Mouse (Mus musculus): ENCODE measurements around the gene Dusp10.

Gene Dusp10

GRCm38 (mm10) chr1:184013106-184013505, at the start of gene Dusp10:
Dusp10 (plus strand) TSS chr1:184013302.
- in situ Hi-C loops (cut with MboI): no loop called here

GRCm38 (mm10) chr1:183965341-183965740, 47.8 kb upstream of the Dusp10 start:
- in situ Hi-C loops (cut with MboI): no loop called here

- in situ Hi-C loops (cut with MboI): no loop called here
Measured at GRCm38 (mm10) chr1:183969265-183969664, 43.8 kb upstream of the Dusp10 start.

DNA sequence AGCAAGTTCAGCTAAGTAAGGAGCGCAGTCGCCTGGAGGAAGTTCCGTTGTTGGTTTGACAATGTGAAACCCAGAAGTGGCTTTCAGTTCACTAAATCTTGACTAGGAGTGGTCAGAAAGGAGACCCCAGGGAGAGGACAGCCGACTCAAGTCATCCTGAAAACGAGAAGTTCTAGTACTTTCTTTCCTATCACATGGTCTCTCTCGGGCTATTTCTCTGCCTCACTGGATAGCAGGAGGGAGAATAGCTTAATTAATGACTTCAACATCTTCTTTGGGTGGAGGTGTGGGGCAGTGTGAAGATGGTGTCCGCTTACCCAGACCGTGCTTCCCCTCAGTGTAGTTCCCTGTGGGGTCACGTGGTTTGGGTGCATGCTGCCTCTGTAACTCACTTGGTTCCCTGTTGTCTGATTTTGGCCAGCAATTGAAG, 33.3 kb upstream of the Dusp10 start:
- in situ Hi-C loops (cut with MboI): no loop called here

DNA sequence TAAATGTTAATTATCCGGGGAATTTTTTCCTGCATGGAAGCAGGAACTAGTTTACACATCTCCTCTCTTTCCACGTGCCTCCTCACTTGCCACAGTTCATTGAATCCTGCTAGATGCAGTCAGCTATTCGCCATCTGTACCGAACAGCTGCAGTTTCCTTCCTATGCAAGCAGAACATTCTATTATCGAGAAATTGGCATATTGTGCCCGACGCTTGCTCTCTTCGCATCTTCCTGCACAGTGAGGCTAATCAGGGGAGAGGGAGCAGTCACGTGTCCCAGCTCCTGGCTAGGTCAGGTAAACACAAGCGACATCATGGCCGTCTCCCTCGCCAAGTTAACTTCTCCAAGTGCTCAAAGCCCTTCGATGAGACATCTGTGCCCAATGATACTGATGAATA, 31.0 kb upstream of the Dusp10 start:
- in situ Hi-C loops (cut with MboI): no loop called here

DNA sequence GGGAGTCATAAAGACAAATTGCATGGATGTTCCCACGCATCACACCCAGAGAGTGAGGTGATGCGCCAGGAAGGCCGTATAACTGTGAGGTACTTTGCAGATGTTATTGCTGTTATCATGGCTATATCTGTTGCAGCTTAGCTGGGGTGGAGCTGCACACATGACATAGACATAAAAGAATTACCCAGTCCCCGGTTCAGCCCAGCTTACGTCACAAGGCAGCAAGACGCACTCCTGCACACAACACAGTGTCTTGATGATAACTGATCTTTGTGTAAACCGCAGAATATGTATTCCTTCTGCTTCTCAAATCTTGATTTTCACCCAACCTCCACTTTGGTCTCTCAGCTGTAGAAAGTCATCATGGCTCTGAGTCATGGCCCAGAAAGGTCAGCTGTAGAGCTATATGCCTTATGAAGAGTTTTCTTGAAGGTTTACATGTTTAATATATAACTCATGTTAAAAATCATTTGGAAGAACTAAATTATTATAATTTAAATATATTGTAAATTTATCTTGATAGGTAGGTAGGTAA, 25.3 kb upstream of the Dusp10 start:
- in situ Hi-C loops (cut with MboI): no loop called here

- in situ Hi-C loops (cut with MboI): no loop called here
Measured at GRCm38 (mm10) chr1:183991921-183992320, 21.2 kb upstream of the Dusp10 start.

DNA sequence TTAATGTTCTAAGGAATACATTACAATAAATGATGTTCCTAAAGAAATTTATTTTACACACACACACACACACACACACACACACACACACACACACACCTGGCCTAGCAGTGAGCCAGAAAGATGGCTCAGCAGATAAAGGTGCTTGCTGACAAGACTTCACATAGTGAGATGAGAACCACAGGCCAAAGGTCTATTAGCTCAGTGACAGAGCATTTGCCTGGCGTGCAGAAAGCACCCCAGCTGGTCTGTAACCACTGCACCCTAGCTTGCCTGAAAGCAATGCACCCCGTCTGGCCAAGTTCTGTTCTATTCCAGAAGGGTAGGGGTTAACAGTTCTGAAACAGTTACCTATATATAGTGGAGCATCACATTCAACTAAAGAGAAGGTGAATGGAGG, 15.9 kb upstream of the Dusp10 start:
- in situ Hi-C loops (cut with MboI): no loop called here

- in situ Hi-C loops (cut with MboI): no loop called here
Measured at GRCm38 (mm10) chr1:184002470-184002869, 10.6 kb upstream of the Dusp10 start.

- in situ Hi-C loops (cut with MboI): no loop called here
Measured at GRCm38 (mm10) chr1:184004311-184004710, 8.8 kb upstream of the Dusp10 start.

DNA sequence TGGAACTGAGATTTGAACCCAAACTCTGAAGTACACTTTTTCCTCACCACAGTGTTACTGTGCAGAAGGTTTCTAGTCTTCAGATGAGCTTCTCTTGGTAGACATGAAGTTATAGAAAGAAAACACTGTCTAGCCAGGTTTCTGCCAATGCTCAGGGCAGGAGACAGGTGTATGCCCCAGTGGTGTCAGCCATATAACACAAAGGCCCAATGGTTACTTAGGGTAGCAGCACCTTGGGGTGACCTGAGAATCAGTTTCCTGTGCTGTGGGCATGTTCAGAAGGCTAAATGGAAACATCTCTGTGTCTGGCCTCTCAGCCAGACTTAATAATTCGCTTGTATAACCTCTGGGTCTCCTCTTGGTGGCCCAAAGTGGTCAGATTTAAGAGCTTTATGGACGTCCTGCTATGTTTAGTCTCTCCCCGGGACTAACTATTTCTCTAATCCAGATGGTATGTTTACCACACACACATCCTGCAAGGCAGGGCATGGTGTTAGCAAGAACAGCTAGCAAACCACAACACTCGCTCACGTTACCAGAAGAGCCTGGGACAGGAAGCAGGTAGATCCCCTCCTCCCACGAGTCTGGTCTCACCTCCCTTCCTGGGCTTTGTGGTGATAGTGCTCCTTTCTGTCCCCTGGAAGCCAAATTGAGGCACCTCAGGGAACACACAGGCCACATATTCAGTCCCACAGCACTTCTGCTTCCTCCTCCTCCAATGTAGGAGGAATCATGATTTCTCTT, 7.6 kb upstream of the Dusp10 start:
- in situ Hi-C loops (cut with MboI): no loop called here

DNA sequence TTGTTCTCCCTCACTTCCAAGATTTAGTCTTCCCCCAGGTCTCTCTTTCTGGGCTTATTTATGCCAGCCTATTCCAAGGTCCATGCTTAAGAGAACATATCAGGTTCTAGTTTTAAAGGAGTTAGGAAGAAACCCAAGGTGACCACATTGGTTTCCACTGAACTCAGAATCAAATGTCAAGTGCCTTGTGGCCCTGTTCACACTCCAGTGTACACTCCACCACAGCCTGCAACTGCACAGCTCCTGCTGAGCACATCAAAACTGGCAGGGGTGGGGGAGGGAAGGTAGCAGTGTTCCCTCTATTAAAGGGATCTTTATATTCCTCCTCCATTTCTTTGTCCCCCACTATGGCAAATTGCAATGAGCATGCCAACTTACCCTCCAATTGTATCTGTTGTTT, 7.0 kb upstream of the Dusp10 start:
- in situ Hi-C loops (cut with MboI): no loop called here

- in situ Hi-C loops (cut with MboI): no loop called here
Measured at GRCm38 (mm10) chr1:184011311-184011710, 1.8 kb upstream of the Dusp10 start.

DNA sequence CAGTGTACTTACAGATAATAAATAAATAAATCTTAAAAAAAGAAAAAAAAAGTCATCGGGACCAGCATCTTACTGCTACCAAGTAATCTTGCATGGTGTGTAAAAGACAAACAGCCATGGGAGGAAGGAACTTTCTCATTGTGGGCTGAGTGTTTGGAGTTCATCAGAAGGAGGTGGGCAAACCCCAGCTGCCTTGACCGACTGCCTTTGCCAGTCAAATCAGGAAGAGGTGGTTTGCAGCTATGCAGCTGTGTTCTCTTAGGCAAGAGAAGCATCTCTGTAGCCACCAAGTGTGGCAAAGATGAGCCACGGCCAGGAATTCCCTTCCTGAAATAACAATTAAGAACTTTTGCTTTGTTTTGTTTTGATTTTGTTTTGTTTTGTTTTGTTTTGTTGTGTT, 989 bp downstream of the Dusp10 start:
- in situ Hi-C loops (cut with MboI): no loop called here

DNA sequence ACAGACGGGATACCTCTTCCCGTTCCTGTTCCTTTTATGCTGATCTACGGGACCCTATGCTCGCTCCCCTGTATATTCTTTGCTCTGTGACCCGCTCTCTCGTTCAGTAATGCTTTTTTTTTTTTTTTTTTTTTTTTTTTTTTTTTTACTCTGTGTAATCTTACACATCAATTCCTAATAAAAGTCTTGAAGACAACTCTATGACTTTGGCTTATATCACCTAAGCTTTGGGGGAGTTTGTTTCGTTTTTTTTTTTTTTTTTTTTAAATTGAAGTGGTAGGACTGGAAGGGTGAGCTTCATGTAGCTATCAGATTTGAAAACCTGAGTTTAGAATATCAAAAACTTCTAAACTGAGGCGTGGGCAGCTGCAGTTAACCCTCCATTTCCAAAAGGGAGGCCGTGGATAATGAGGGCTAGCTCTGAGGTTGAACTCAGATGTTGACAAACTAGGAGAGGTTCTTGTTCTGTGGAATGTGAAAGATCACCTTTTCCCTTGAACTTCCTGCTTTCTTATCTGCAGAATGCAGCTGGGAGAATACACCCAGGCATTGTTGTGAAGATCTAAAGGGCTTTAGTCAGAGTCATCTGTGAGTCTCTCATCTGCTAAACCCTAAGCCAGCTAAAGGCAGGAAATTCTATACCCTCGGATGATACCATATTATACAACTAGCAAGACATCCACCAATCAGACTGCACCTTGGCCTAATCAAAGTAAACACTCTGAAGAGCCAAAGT, 3.1 kb downstream of the Dusp10 start:
- in situ Hi-C loops (cut with MboI): no loop called here

DNA sequence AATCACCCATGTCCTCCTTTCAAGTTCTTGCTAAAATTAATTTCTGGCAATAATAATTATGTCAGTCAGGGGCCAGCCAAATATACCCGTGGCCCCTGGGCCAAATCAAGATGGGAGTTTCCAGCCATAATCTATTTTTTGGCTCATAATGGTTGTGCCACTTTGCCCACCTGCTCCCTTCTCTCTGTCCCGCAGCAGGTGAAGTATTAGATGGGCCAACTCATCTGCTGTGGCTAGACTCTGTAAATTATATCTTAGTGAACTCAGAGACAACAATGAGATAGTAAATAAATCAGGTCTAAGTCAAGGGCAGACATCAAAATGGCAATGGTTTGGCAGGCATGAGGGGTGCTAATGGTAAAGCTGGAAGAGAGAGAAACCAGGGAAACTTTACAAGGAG, 4.5 kb downstream of the Dusp10 start:
- in situ Hi-C loops (cut with MboI): no loop called here

DNA sequence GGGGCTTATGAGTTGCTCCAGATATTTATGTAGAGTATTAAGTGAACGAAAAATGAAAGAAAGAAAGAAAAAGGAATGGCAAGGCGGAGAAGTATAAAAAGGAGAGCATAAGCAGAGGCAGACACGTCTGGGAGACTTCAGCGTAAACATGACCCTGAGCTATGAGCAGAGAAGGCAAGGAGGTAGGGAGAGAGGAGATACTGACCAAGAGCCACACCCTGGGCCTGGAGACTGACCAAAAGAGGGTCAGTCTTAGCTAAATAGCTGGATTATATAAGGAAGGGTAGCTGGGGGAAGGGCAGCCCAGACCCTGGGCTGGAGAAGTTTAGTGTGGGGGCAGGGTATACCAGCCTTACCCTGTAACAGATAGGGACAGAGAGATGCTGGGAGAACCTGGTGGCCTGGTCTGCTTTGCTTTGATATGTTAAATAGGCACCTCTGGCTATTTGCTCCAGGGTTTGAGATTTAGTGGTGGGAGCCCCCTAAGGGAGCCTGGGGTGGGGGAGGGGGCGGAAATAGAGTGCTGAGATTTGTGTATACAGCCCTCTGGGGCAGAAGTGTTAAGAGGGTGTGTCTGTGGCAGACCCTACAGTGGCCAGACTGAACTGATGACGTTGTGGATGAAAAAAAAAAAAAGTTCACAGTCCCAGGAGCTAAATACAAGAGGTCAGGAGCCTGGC, 6.1 kb downstream of the Dusp10 start:
- in situ Hi-C loops (cut with MboI): no loop called here

DNA sequence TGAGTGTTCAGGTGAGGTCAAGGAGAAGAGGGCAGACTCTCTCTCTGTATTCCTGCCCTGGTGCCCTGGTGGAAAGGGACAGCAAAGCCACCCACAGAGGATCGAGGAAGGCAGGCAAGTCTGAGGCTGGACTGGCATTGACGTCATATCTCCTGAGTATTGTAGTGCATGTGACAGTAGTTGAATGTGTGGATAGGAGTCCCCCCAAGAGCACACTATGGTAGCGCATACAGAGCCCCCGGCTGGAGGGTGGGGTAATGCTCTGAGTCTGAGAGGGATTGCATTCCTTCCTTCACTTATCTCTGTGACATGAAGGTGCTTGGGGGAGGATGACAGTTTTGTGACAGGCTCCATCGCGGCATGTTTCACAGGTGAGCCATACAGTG, 6.6 kb downstream of the Dusp10 start:
- in situ Hi-C loops (cut with MboI): no loop called here

- in situ Hi-C loops (cut with MboI): no loop called here
Measured at GRCm38 (mm10) chr1:184023971-184024370, 10.9 kb downstream of the Dusp10 start.

GRCm38 (mm10) chr1:184024631-184025030, 11.5 kb downstream of the Dusp10 start:
- in situ Hi-C loops (cut with MboI): no loop called here

DNA sequence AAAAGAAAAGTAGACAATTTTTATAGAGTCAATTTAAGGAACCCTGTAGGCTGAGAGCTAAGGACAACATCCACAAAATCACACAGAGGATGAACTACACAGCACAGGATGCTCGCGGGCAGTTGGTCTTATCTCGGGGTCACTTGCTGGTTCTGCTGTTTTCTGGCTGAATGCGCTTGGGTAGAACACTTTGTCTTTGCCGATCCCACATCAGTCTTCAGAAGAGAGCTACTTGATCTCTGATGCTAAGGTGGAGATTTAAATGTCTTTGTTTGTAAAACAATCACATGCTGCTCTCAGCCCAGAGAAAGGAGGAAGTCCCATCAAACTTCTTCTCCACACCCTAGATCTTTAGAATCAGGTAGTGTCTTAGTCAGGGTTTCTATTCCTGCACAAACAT, 12.0 kb downstream of the Dusp10 start:
- in situ Hi-C loops (cut with MboI): no loop called here

GRCm38 (mm10) chr1:184027039-184027438, 13.9 kb downstream of the Dusp10 start:
- in situ Hi-C loops (cut with MboI): no loop called here

All from mature B cell (primary cell).